Comparison of ENCODE assay signal across 20 mouse cellular contexts in genomic region chr16:7163688-7164087, GRCm38 (mm10).
A peak's percentile ranks its signal among the peaks of the same experiment; 100 is the strongest.
DNase-seq lines count a peak whose midpoint lies in the region; ATAC-seq and TF ChIP-seq lines count a peak whose summit lies in the region.
"Had no signal": no experiment of that assay in that cellular context is flagged by ENCODE, and none has a peak within 500 bp of the region (broad histone marks: within the 10 kb centered on the region; RNA-seq: fewer than 3 reads in every experiment).

No protein-coding gene starts in this region.

- no peak overlapping the region for H3K4me2 ChIP-seq in hindbrain, embryonic 11.5 days (replicated peaks; ENCODE audit: low read depth, low read length)
- no peak overlapping the region for H3K4me2 ChIP-seq in hindbrain, postnatal 0 days (ENCODE audit: low read depth, low read length)
- H3K4me2 ChIP-seq in neural tube, embryonic 13.5 days, result no peak overlapping the region
- no peak overlapping the region for H3K4me2 ChIP-seq in midbrain, embryonic 16.5 days (ENCODE audit: low read length)
- H3K4me2 ChIP-seq: embryonic facial prominence, embryonic 12.5 days; forebrain, embryonic 15.5 days had no signal

- no peak for ATAC-seq in hindbrain, embryonic 11.5 days (ENCODE audit: low FRiP score)
- ATAC-seq in hindbrain, postnatal 0 days, result no peak
- ATAC-seq in neural tube, embryonic 13.5 days (ENCODE audit: low read depth), result peak; percentile 54; the same call in 1 of the 2 replicates
- ATAC-seq in midbrain, embryonic 16.5 days, result 0 out of 2 replicates have a peak, but pooled peaks have one; percentile 26
- ATAC-seq: forebrain, embryonic 15.5 days; inflammation-experienced regulatory T-cells, adult 6 months had no signal

- H3K4me3 ChIP-seq in hindbrain, embryonic 11.5 days (ENCODE audit: low read depth, low read length), result no peak overlapping the region
- no peak overlapping the region for H3K4me3 ChIP-seq in hindbrain, postnatal 0 days (ENCODE audit: low read length)
- no peak overlapping the region for H3K4me3 ChIP-seq in neural tube, embryonic 13.5 days
- no peak overlapping the region for H3K4me3 ChIP-seq in midbrain, embryonic 16.5 days (ENCODE audit: low read depth, low read length)
- H3K4me3 ChIP-seq: embryonic facial prominence, embryonic 12.5 days; forebrain, embryonic 15.5 days; left cerebral cortex, adult 2 months had no signal

- no peaks in the 10 kb centered on the region for H3K36me3 ChIP-seq in hindbrain, embryonic 11.5 days (ENCODE audit: control insufficient read depth, insufficient read depth, low read length)
- H3K36me3 ChIP-seq in hindbrain, postnatal 0 days (ENCODE audit: insufficient read depth, low read length), result no peaks in the 10 kb centered on the region
- H3K36me3 ChIP-seq in neural tube, embryonic 13.5 days, result no peaks in the 10 kb centered on the region
- H3K36me3 ChIP-seq in midbrain, embryonic 16.5 days (ENCODE audit: control insufficient read depth, insufficient read depth, low read length), result no peaks in the 10 kb centered on the region
- H3K36me3 ChIP-seq: embryonic facial prominence, embryonic 12.5 days; forebrain, embryonic 15.5 days; G1E had no signal

- DNase-seq in hindbrain, embryonic 11.5 days (ENCODE audit: low spot score), result no peak
- no peak for DNase-seq in hindbrain, postnatal 0 days (ENCODE audit: low spot score)
- no peak for DNase-seq in neural tube, embryonic 10.5 days (ENCODE audit: extremely low spot score, low spot score)
- DNase-seq in c-Kit-positive CD71-positive TER-119-positive erythroid progenitor cells, embryonic 14.5 days (ENCODE audit: low spot score), result no peak
- no peak for DNase-seq in lung, postnatal 10 days
- DNase-seq: adrenal gland, adult 2 months; B cell, adult 2 months; cerebellum, adult 11-12 months; cerebellum, postnatal 14 days; gastrocnemius, postnatal 25 days; kidney, adult 18-20 months; kidney, postnatal 4 days had no signal

- H3K9ac ChIP-seq in hindbrain, embryonic 11.5 days (ENCODE audit: low read depth, low read length), result no peak overlapping the region
- no peak overlapping the region for H3K9ac ChIP-seq in hindbrain, postnatal 0 days (replicated peaks; ENCODE audit: low read length)
- 0 out of 2 replicates have a peak overlapping the region, but pooled peaks have one; percentile 2 for H3K9ac ChIP-seq in neural tube, embryonic 13.5 days
- no peak overlapping the region for H3K9ac ChIP-seq in midbrain, embryonic 16.5 days (ENCODE audit: low read depth, low read length)
- H3K9ac ChIP-seq: embryonic facial prominence, embryonic 12.5 days; forebrain, embryonic 15.5 days had no signal

- WGBS in hindbrain, embryonic 11.5 days, result 85% methylated on average over 4 of the region's 4 CpGs
- 79% methylated on average over 4 of the region's 4 CpGs for WGBS in hindbrain, postnatal 0 days
- 64% methylated on average over 4 of the region's 4 CpGs for WGBS in neural tube, embryonic 13.5 days
- WGBS in midbrain, embryonic 16.5 days, result 71% methylated on average over 4 of the region's 4 CpGs

- 0 out of 2 replicates have a peak overlapping the region, but pooled peaks have one; percentile 7 for H3K27ac ChIP-seq in hindbrain, embryonic 11.5 days (ENCODE audit: low read depth, low read length)
- H3K27ac ChIP-seq in hindbrain, postnatal 0 days, result no peak overlapping the region
- H3K27ac ChIP-seq in neural tube, embryonic 13.5 days (replicated peaks), result peak overlapping the region; percentile 86
- peak overlapping the region; percentile 70 for H3K27ac ChIP-seq in midbrain, embryonic 16.5 days (ENCODE audit: low read length)
- H3K27ac ChIP-seq: embryonic facial prominence, embryonic 12.5 days; forebrain, embryonic 15.5 days; left cerebral cortex, adult 2 months had no signal

- no peaks in the 10 kb centered on the region for H3K9me3 ChIP-seq in hindbrain, embryonic 11.5 days (ENCODE audit: control insufficient read depth, low read length)
- H3K9me3 ChIP-seq in hindbrain, postnatal 0 days (ENCODE audit: low read length), result no peaks in the 10 kb centered on the region
- no peaks in the 10 kb centered on the region for H3K9me3 ChIP-seq in neural tube, embryonic 13.5 days
- no peaks in the 10 kb centered on the region for H3K9me3 ChIP-seq in midbrain, embryonic 16.5 days (replicated peaks; ENCODE audit: control insufficient read depth, low read length, poor library complexity, severe bottlenecking)
- H3K9me3 ChIP-seq: embryonic facial prominence, embryonic 12.5 days; forebrain, embryonic 15.5 days had no signal

- H3K27me3 ChIP-seq in hindbrain, embryonic 11.5 days (ENCODE audit: control insufficient read depth, insufficient read depth, low read length), result no peaks in the 10 kb centered on the region
- H3K27me3 ChIP-seq in hindbrain, postnatal 0 days (ENCODE audit: insufficient read depth, low read length), result no peaks in the 10 kb centered on the region
- H3K27me3 ChIP-seq in neural tube, embryonic 13.5 days, result no peaks in the 10 kb centered on the region
- H3K27me3 ChIP-seq in midbrain, embryonic 16.5 days (ENCODE audit: control insufficient read depth, insufficient read depth, low read depth, low read length), result no peaks in the 10 kb centered on the region
- H3K27me3 ChIP-seq: CH12.LX; embryonic facial prominence, embryonic 12.5 days; forebrain, embryonic 15.5 days had no signal

- H3K4me1 ChIP-seq in hindbrain, embryonic 11.5 days (replicated peaks; ENCODE audit: control insufficient read depth, insufficient read depth, low read length), result no peaks in the 10 kb centered on the region
- H3K4me1 ChIP-seq in hindbrain, postnatal 0 days (ENCODE audit: insufficient read depth, low read length), result no peaks in the 10 kb centered on the region
- H3K4me1 ChIP-seq in neural tube, embryonic 13.5 days (replicated peaks), result peaks cover 55% of the 10 kb centered on the region
- peaks cover 23% of the 10 kb centered on the region for H3K4me1 ChIP-seq in midbrain, embryonic 16.5 days (ENCODE audit: control insufficient read depth, insufficient read depth, low read length)

- no peak for TF ChIP-seq CTCF in hindbrain, postnatal 0 days (IDR thresholded peaks at IDR 0.05; ENCODE audit: low read depth)

Comparison
In these comparisons a context has a peak if more than half of its experiments do, and no peak if none do; other contexts are left out.
1. ATAC-seq: peak in neural tube, embryonic 13.5 days (single experiment) and midbrain, embryonic 16.5 days (single experiment); none in hindbrain, embryonic 11.5 days (single experiment) and hindbrain, postnatal 0 days (single experiment).